Mouse (Mus musculus): ENCODE data around the gene Bcdin3d.

Bcdin3d gene

DNA sequence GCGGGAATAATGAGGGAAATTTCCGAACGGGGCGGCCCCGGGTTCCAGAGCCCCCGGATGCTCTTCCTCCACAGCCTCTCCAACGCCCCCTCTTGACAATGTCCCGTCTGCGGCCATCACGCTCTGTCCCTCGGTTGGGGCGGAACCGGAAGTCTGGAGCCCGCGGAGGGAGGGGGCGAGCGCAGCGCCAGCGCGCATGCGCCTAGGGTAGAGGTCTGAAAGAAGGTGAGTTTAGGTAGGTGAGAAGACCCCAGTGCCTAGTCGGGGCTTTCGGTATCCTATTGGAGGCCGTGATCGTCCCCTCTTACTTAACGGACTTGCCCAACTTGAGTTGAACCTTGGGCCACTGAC is at the start of gene Bcdin3d:
Bcdin3d (minus strand) TSS at position 155 of the 351 bp plus-strand sequence.
- DNase-seq (ENCODE audit: low spot score in 2 of 2): peak; percentile 68 to 74

DNA sequence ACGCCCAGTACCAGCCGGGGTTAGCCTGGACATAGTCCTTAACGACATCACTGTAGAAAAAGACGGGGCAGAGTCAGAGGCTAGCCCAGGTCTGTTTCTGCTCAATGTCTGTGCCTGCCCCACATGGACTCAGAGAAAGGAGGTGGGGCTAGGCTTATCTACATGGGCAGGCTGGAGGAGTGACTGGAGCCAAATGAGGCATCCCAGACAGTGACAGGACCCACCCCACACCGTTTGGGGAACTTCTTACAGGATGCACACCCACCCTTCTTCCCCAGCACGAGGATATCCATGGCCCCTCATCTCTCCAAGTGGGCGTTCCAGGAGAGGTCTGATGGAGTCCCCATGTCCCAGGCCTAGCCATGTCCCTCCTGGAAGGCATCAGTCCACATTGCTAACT is 45.8 kb upstream of the Bcdin3d start:
- DNase-seq (ENCODE audit: low spot score in 2 of 2): no peak

DNA sequence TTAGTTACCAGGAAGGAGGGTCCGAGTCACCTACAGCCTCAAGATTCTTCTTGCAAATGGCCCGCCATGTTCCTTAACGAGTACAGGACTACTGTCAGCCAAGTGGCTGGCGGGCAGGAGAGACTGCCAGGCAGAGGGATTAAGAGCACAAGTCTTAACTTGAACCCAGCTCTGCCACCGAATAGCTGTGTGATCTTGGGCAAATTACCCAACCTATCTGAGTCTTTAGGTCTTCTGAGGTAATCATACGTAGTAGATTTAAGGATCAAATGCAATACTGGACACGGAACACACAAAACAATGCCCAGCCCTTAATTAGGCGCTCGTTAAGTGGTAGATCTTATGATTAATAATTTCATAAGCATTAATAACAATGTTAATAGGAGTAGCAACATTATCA is 45.1 kb upstream of the Bcdin3d start:
- DNase-seq (ENCODE audit: low spot score in 2 of 2): no peak

DNA sequence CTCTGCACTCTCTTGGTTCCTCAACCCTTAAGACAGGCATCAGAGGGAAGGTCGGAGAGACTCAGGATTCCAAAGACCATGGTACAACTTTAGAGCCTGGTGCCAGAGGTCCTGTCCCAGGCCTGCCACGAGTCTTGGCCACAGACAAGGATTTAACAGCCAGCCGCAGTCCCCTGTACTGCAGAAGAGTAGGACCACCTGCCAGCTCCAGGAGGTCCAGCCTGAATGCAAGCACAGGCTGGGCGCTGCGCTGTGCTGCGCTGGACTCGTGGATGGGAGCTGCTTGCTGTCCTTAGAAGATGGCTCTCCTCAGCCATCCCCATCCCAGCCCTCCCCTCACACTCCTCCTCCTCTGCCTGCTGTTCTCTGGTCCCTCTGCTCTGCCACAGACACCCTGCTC is 43.2 kb upstream of the Bcdin3d start:
- DNase-seq (ENCODE audit: low spot score in 2 of 2): no peak

DNA sequence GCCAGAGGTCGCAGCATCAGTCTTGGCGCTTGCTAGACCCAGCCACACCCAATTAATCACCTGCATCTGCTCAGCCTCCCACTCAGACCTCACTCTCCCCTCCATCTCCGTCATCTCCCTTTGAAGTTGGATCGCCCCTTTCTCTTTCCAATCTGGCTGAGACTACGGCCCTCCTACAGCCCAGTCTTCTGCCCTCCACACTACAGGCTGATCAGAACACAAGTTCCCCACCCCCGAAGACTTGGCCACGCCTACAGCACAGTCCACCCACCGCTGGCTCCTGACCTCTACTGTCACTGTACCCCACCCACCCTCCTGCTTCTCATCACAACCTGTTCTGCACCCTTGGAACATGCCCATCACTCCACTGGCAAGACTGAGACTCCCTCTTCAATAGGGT is 42.2 kb upstream of the Bcdin3d start:
- DNase-seq (ENCODE audit: low spot score in 2 of 2): no peak

DNA sequence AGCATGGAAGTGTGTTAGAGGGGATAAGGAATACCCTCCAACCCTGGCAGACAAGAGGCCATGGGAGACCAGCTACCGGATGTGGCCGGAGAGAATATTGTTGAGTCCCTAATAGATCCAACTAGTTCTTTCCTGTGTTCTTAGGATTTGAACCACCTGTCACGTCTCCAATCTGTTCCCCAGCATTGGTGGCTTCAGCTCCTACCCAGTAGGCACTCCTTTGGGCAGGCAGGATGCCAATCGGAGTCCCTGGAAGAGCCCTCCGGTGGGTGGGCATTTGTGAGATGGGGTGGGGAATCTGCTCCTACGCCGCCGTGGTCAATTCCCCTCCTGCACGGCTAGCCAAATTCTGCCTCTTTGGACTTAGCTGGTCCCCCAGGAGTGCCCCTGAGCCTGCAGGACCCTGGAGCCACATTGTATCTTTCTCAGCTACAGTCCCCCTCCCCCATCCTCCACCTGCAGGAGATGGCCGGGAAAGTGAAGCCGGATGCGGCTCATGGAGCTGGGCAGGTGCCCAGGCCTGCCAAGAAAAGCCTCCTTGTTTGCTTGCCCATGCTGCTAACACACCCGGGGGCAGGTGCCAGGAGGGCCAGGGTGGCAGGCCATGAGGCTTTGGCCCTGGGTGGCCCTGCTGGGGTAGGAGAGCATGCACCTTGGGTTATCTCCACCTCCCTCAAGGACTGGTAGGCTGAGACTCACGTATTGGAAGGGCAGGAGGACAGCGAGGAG is 37.4 kb upstream of the Bcdin3d start:
- no peak for DNase-seq (ENCODE audit: low spot score in 2 of 2)

DNA sequence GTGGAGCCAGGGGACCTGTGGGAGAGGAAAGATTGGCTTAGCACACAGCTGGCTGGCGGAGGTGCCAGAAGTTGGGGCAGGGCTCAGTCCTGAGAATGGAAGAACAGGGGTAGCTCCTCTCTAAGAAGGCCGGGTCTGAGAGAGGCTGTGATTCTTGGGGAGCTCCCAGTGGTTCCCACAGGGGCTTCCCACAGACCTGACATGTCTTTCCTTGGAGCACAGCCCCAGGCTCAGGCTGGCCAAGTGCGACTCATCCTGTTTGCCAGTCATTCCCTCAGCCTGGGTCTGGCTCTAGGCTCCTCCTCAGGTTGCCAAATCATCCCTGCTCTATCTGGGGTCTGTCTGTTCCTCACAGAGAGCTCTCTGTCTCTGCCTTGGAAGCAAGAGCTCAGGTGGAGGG is 36.1 kb upstream of the Bcdin3d start:
- no peak for DNase-seq (ENCODE audit: low spot score in 2 of 2)

DNA sequence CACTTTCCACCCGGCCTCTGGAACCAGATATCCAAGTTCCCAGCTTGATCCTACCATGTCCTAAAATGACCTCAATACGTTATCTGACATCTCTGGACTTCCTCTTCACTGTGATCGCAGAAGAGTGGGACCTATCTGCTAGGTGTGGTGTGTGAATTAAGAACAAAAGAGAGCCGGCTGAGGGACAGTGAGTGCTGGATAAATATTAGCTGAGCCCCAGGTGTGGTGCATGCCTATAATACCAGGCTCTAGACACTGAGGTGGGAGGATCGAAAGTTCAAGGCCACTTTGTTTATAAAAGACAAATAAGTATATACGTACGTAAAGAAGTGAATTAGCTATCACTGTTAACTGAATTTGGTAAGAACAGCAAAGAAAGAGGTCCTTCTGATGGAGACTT is 35.3 kb upstream of the Bcdin3d start:
- no peak for DNase-seq (ENCODE audit: low spot score in 2 of 2)

DNA sequence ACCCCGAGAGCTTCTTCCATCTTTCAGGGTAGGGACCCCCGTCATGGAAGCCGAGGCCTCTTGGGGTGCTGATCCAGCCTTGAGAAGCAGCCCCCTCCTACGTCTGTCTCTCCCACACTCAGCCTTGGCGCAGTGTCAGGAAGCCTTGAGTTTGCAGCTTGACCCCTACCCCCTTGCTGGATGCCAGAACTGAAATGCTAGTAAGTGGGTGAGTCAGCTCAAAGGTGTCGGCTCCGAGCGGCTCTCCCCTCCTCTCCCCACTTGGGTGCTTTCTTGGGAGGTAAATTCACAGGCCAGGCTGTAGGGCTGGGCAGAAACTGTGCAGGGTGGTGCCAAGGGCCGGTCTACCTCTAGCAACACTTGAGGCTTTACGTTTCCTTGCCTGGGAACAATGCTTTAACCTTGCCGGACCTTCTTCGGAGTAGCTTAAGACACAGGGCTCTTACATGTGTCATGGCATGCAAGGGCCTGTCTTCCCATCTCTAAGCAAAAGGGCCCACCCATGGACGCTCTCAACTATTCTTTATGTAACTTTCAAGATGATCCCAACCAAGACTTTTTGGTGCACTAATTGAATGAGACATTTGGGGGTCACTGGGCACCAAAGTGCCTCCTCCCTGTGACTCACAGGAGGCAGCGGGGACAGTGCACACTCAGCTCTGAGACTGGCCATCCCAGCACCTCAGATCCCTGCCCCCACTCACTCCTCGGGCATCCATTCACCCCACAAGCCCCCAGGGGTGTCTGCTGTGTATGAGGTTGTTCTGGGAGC is 31.0 kb upstream of the Bcdin3d start:
- DNase-seq (ENCODE audit: low spot score in 2 of 2): no peak

DNA sequence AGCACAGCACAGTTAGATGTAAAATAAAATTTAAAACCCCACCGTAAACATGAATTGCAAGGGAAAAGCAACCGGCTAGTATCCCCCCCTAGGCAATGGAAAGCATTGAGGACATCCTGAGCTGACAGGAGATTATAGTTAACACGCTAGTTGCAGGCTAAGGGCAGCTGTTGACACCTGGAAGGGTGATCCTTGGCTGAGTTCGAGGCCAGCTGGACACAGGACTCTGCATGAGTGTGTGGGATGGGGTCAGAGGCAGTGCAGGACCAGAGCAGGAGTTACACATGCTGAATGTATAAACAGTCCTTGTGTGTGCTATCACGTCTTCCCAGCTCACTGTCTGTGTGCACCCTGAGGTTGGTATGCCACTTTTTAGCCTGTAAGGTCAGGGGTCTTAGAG is 28.7 kb upstream of the Bcdin3d start:
- DNase-seq (ENCODE audit: low spot score in 2 of 2): no peak

DNA sequence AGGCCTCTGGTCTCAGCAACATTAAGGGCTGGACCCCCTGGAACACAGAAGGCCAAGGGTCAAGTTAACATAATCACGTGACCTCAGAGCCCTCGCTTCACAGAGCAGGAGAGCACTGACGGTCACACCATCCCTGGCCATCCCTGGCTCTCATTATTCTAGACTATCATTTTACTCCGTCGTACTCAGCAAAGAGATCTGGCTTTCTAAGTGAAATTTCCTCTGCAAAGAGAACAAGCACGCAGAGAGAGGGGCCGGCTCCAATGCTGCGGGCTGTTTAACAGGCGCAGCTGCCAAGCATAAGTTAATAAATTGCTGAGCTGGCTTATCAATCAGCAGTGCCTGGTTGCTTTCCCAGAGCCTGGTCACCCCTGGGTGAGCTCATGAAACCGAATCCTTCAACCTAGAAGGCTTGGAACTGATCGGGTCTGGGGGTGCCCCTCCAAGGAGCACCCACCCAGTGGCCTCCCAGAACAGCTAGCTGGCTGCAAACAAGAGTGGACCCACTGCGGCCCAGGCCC is 27.8 kb upstream of the Bcdin3d start:
- no peak for DNase-seq (ENCODE audit: low spot score in 2 of 2)

DNA sequence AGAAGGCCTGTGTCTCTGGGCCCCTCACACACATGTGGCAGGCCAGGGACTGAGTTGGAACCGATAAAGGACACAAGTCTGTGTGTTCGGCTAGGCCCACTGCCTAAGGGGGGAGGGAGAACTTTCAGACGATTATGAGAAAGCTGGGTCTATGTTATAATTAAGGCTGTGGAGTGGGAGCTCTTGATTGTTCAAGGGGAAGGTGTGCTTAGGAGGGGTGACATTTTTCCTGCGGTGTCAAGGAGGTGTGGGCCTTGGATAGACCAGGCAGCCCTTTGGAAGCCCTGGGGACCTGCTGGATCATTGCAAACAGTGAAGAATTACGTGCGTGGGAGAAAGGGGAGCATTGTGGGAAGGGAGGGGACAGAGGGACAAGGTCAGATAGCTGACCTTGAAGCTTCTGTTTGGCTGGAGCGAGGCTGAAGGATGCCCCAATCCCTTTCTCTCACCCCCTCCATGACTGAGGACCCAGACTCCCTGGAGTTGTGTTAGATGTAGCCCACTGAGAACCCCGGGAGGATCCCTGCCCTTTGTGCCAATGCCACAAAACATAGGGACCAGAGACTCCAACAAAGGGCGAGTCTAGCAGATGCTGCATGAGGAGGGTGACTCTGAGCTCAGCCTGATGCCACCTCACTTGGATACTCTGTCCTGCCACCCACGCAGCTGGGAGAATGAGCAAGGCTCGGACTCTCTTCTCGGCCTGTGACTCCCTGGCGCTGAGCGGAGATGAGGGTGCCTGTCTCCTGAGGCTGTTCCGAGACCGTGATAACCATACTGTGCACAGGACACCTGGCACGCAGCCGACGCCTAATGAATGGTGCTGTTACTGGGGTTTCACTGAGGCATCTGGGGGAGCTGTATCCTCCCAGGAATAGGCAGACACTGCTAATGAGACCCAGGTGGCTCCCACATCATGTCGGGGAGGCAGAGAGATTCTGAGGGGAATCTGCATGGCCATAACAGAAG is 27.0 kb upstream of the Bcdin3d start:
- DNase-seq (ENCODE audit: low spot score in 2 of 2): peak; percentile 23 to 42

DNA sequence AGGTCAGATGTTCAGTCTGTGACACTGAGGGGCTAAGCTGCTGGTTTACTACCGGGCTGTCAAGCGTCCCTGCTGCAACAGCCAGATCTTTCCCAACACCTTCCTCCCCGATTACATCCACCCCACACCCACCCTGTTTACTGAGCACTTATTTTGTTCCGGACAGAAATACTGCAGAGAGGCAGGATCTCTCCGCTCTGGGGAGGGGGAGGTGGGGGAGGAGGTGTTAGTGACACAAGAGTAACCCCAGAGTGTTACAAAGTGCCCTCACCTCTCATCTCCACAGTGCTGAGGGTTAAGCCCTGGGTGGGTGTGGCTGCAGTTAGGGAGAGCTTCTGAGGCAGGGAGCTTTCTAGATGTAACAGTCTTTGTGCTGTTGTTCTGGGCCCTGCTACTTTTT is 25.8 kb upstream of the Bcdin3d start:
- no peak for DNase-seq (ENCODE audit: low spot score in 2 of 2)

DNA sequence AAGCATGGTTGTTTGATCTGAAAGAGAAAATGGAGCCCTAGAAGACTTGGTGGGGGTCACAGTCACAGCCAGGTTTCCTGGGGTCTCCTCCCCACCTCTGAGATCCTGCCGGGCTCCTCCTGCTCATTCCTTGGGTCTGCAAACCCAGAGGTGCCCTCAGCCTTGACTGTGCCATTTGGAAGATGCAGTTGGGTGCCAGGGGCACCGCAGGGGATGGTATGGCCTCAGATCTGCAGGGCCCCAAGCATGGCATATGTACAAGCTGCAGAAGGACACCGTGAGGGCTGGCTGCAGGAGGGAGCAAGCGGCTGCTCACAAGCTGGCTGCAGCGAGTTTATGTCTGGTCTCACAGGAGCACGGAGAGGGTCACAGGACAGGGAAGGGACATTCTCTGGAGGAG is 25.2 kb upstream of the Bcdin3d start:
- DNase-seq (ENCODE audit: low spot score in 2 of 2): no peak

DNA sequence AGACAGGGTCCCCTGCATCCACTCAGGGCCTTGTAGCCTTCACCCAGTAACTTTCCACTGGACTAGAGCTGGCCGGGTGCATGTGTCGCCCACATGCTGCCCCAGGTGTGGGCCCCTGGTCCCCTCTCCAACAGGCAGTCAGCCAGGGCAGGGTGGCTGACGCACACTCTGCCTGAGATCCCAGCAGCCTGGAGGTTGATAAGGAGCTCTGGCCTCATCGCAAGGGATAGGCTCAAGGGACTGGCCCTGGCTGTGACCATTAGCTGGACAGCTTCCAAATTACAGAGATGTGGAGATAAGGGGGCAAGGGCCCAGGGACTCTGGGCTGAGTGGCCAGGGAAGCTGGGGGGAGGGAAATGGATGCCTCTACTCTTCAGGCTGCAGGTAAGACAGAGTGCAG is 24.3 kb upstream of the Bcdin3d start:
- DNase-seq (ENCODE audit: low spot score in 2 of 2): no peak

DNA sequence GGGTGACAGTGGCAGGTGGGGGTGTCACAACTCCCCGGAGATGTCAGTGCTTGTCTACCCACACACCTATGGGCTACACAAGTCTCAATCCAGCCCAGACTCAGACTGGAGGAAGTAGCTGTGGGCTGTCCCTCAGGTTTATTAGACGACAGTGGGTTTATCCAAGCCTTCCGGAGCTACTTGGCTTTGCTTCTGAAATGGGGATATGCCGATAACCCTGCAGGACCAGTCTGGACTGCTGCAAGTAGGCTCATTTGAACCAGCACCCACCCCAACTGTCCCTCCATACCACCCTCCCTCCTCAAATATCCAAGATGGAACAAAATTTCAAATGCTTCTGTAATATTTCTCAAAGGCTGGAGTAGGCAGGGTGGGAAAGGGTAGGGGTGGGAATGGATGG is 23.8 kb upstream of the Bcdin3d start:
- no peak for DNase-seq (ENCODE audit: low spot score in 2 of 2)

DNA sequence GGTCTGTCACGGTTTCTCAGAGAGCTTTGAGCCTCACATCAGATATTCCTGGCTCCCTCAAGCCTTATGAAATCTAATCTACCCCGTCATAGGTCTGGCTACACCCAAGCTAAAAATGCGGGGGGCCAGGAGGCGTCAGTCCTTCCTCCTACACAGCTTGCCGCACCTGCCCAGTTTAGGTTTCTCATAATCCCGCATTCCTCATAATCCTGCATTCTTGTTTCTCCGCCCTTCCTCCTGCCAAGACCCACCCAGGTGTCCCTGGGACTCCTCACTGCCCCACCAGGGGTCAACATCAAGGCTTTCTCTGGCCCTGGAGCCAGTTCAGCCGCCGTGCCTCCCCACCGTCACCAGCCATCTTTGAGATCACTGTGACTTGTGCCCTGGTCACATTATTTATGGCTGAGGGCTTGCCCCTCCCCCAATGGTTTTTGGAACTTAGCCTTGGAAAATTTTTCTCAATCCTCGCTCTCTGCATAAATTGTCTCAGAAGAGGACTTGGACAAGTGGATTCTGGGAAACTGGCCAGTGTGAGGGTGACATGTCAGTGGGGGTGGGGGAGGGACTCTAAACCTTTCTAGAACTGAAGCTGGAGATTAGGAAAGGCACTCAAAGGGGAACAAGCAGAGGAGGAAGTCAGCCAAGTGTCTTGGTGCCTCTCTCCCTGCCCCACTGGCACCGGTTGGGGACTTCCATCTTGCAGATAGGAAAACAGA is 23.2 kb upstream of the Bcdin3d start:
- peak; percentile 31 to 46 for DNase-seq (ENCODE audit: low spot score in 2 of 2)

DNA sequence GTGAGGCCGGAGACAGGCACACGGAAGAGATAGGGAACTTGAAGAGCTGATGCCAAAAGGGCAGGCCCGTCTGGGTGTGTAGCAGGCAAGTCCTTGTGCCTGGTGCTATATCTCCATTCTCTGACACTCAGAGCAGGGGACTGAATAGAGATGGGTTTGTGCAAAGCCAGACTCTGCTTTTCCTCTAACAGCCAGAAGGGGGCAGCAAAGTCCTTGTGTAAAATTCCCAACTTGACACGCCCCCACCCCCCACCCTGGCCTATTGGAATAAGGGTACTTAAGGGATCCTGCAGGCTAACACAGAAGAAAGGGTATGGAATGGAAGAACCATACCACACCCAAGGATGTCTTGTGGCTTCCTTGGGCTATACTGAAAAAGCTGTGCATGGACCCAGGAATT is 22.5 kb upstream of the Bcdin3d start:
- DNase-seq (ENCODE audit: low spot score in 2 of 2): no peak

DNA sequence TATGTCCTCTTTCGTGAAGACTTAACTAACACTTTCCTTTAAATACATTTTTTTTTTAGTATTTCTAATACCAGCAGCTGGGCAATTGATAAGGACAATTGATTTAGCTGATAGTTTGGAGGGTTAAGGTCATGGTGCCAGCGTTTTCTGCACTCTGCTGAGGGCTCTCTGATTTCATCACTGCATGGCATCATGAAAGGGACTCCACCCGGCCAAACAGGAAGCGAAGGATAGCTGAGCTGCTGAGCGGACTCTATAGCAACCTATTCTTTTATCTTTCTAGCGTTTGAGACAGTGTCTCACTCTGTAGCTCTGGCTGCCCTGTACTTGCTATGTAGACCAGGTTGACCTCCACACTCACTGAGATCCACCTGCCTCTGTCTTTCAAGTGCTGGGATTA is 10.2 kb upstream of the Bcdin3d start:
- DNase-seq (ENCODE audit: low spot score in 2 of 2): no peak

DNA sequence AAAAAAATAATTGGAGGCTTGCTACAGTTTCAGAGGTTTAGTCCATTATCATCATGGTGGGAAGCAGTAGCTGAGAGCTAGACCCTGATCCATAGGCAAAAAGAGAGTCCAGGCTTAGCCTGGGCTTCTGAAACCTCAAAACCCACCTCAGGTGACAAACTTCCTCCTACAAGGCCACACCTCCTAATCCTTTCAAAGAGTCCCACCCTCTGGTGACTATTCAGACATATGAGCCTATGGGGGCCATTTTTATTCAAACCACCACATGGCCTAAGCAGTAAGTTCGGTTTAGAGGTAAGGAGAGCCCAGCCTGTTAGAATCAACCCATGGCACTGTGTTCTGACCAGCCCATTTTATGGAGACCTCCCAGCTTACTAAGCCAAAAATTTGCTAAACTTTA is 1.3 kb upstream of the Bcdin3d start:
- no peak for DNase-seq (ENCODE audit: low spot score in 2 of 2)

DNA sequence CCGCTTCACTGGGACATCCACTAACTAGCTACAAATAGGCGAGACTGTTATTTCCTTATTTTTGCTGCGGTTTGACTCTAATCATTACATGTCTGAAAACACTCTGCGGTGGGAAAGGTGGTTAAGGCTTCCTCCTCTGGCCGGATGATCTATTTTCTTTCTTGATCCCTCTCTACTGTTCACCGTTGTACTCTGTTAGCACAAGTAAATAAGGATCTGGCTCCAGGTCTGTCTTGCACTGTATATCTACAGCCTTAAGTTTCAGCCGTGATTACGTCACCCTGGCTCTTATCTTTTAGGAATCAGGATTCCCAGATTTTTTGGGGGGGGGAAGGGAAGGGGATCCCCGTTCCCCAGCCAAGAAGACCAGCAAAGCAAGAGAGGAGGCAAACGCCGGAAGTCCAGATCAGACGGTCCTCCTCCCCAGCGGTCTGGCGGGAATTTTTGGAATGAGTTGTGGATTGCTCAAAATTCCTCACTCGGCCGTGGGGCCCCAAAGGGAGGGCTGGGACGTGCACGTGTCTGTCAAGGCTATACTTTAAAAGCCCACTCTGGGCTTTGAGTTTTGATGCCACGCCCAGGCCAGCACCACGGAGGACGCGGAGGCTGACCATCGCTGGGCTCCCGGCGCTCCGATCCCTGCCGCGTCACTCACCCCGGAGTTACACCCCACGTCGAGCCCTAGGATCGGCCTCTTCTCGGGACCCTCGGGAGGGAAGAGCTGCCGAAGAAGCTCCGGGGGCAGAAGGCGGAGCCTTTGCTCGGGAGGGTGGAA is 542 bp downstream of the Bcdin3d start:
- peak in 1 of 2 experiments; percentile 31 for DNase-seq (ENCODE audit: low spot score in 2 of 2)
